Mouse (Mus musculus): ENCODE measurements around the gene Accs. TPM values are rescaled to one million over a fixed set of nuclear protein-coding genes. Genes with fewer than 3 reads are reported as not detected.

The Accs gene
- polyA plus RNA-seq (2014; fragmentation: Nextera tagmentation; extraction: Ambion mirVana): 7.4 and 7.5 TPM in 2 replicates

DNA sequence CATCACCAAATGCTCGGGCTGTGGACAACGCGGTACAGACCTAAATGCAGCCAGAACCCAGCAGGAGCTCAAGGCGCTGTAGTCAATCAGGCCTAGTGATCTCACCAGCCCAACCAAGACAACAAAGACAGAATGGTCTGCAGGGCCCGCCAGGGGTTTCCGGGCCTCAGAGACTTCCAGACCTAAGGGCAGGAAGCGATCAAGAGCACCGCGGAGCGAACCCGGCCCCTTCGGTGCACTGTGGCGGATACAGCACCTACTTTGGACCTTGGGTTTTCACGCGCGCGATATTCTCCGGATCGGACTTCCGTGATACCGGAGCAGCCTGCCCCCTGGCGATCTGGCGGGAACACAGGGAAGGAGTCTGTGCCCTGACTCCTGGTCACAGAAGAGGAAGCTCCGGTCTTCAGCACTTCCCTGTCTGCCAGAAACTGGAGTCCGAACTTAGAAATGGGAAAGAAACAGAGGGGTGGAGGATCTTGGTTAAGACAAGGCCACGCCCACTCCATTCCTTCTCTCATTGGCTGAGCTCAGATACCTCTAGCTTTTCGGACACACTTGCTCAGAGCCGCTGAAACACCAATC is at the start of gene Accs:
Gene Accs (minus strand): TSS at position 439 of the 585 bp plus-strand sequence.
- DNase-seq (ENCODE audit: low spot score) (peak; percentile 85), ATAC-seq (ENCODE audit: low FRiP score) (peak; percentile 86)
- Histone ChIP-seq H3K9ac (ENCODE audit: low read depth, low read length) (peak within 1 kb of the TSS; percentile 72), H3K27ac (ENCODE audit: low read depth, low read length) (peak within 1 kb of the TSS; percentile 49; the same call in 1 of the 2 replicates), H3K36me3 (ENCODE audit: control insufficient read depth, insufficient read depth, low read length) (no peaks in the 10 kb centered on the region; the same call in 1 of the 2 replicates), H3K4me1 (replicated peaks; ENCODE audit: control insufficient read depth, insufficient read depth, low read length) (no peaks in the 10 kb centered on the region), H3K4me3 (ENCODE audit: low read depth, low read length) (peak within 1 kb of the TSS; percentile 41), H3K4me2 (replicated peaks; ENCODE audit: low read depth, low read length) (peak within 1 kb of the TSS; percentile 50), H3K27me3 (ENCODE audit: control insufficient read depth, insufficient read depth, low read length) (no peaks in the 10 kb centered on the region), H3K9me3 (ENCODE audit: control insufficient read depth, low read length) (no peaks in the 10 kb centered on the region)
- WGBS: under 1% methylated on average over 28 of the region's 28 CpGs

DNA sequence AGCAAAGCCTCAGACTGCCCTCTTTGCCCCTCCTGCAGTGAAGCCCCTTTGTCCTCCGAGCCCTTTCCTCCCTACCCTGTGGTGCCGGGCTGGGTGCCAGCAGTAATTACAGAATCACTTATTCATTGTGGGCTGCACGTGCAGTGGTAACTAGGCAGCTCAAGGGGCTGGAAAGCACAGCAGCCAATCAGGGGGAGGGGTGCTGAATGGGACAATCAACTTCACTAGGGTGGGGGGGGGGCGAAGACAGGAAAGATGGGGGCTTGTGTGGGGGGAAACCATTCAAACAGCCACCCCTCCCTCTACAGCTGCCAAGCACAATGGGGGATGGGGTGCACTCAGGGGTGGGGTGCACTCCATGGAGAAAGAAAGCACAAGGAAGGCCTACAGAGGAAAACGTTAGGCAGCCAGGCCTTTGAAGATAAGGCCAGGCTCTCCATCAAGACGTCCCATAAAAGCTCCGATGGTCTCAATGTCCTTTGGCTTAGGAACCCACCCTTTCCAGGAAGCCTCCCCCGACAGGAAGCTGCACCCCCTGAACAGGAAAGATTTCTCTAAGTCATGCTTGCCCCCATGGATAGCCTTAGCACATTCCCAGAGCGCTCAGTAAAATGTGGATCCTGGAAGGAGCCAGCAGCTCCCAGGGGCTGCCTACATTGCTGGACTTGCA is 42.0 kb upstream of the Accs start:
- H3K9ac ChIP-seq (ENCODE audit: low read depth, low read length): no peak overlapping the region; the same call in 1 of the 2 replicates
- no peaks in the 10 kb centered on the region for H3K36me3 ChIP-seq (ENCODE audit: control insufficient read depth, insufficient read depth, low read length)
- ATAC-seq (ENCODE audit: low FRiP score) (peak; percentile 95), DNase-seq (ENCODE audit: low spot score) (peak; percentile 72)
- H3K27ac ChIP-seq (ENCODE audit: low read depth, low read length): peak overlapping the region; percentile 58
- H3K4me1 ChIP-seq (replicated peaks; ENCODE audit: control insufficient read depth, insufficient read depth, low read length): peaks cover 11% of the 10 kb centered on the region
- no peaks in the 10 kb centered on the region for H3K27me3 ChIP-seq (ENCODE audit: control insufficient read depth, insufficient read depth, low read length)
- H3K4me2 ChIP-seq (replicated peaks; ENCODE audit: low read depth, low read length): no peak overlapping the region
- H3K4me3 ChIP-seq (ENCODE audit: low read depth, low read length): no peak overlapping the region
- no peaks in the 10 kb centered on the region for H3K9me3 ChIP-seq (ENCODE audit: control insufficient read depth, low read length)
- 16% methylated on average over 8 of the region's 9 CpGs for WGBS

DNA sequence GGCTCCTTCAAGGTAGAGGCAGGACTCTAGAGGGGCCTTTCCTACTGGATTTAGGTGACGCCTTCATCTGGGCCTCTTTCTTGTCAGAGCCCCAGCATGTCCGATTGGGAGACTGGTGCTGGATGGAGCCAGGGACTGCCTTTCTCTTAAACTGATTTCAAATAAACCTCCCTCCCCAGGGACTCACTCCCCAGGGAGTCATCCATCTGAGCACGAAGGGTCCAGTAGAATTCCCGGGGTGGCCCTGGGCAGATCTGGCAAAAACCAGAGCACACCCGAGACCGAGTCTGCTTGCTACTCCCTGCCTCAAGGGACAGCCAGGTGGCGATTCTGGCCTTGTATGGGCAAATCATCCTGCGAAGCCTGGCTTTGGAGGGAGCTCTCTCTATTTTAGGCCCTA is 40.4 kb upstream of the Accs start:
- Histone ChIP-seq H3K9ac (ENCODE audit: low read depth, low read length) (no peak overlapping the region), H3K4me2 (replicated peaks; ENCODE audit: low read depth, low read length) (no peak overlapping the region), H3K27me3 (ENCODE audit: control insufficient read depth, insufficient read depth, low read length) (no peaks in the 10 kb centered on the region), H3K4me3 (ENCODE audit: low read depth, low read length) (no peak overlapping the region), H3K36me3 (ENCODE audit: control insufficient read depth, insufficient read depth, low read length) (no peaks in the 10 kb centered on the region), H3K4me1 (replicated peaks; ENCODE audit: control insufficient read depth, insufficient read depth, low read length) (peaks cover 11% of the 10 kb centered on the region), H3K9me3 (ENCODE audit: control insufficient read depth, low read length) (no peaks in the 10 kb centered on the region), H3K27ac (ENCODE audit: low read depth, low read length) (no peak overlapping the region)
- ATAC-seq (ENCODE audit: low FRiP score): no peak
- no peak for DNase-seq (ENCODE audit: low spot score)
- WGBS: 75% methylated on average over 8 of the region's 8 CpGs

DNA sequence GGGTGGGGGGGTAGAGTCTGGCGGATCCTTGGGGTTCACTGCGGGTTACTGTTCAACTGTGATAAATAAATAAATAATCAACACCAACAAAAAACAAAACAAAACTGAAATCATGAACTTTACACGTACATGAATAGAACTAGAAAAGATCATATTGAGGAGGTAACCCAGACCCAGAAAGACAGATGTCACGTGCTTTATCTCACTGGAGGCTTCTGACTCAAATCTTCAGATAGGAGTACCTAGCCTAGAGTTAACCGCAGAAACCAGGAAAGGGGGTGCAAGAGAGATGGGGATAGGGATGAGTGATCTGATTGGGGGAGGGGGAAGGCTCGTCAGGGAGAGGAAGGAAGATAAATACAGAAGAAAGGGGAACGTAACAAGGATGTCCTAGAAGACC is 39.3 kb upstream of the Accs start:
- Histone ChIP-seq H3K27ac (ENCODE audit: low read depth, low read length) (no peak overlapping the region), H3K27me3 (ENCODE audit: control insufficient read depth, insufficient read depth, low read length) (no peaks in the 10 kb centered on the region), H3K4me3 (ENCODE audit: low read depth, low read length) (no peak overlapping the region), H3K9me3 (ENCODE audit: control insufficient read depth, low read length) (no peaks in the 10 kb centered on the region), H3K4me1 (replicated peaks; ENCODE audit: control insufficient read depth, insufficient read depth, low read length) (peaks cover 11% of the 10 kb centered on the region), H3K4me2 (replicated peaks; ENCODE audit: low read depth, low read length) (no peak overlapping the region), H3K36me3 (ENCODE audit: control insufficient read depth, insufficient read depth, low read length) (no peaks in the 10 kb centered on the region), H3K9ac (ENCODE audit: low read depth, low read length) (no peak overlapping the region)
- WGBS: 87% methylated on average over 7 of the region's 7 CpGs
- DNase-seq (ENCODE audit: low spot score) (no peak), ATAC-seq (ENCODE audit: low FRiP score) (no peak)

DNA sequence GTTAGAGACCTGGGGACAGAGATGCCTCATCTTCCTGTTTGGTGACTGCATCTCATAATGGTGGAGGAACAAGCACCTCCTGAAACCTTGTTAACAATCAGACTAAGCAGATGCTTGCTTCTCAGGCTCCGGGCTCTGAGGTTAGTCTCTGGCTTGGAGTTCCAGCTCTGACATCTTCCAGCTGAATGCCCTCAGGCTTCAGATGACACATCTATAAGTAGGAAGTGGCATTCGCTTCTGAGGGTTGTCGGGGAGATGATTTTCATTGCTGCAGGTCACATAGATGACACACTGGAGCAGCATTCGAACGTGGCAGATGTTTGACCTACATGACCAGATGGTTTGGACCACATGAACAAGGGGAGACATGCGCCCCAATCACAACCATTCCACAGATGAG is 38.6 kb upstream of the Accs start:
- H3K27ac ChIP-seq (ENCODE audit: low read depth, low read length): no peak overlapping the region
- no peak overlapping the region for H3K9ac ChIP-seq (ENCODE audit: low read depth, low read length)
- ATAC-seq (ENCODE audit: low FRiP score) (no peak), DNase-seq (ENCODE audit: low spot score) (no peak)
- no peaks in the 10 kb centered on the region for H3K27me3 ChIP-seq (ENCODE audit: control insufficient read depth, insufficient read depth, low read length)
- H3K4me2 ChIP-seq (replicated peaks; ENCODE audit: low read depth, low read length): no peak overlapping the region
- 88% methylated on average over 6 of the region's 6 CpGs for whole genome bisulfite sequencing
- no peaks in the 10 kb centered on the region for H3K9me3 ChIP-seq (ENCODE audit: control insufficient read depth, low read length)
- no peak overlapping the region for H3K4me3 ChIP-seq (ENCODE audit: low read depth, low read length)
- no peaks in the 10 kb centered on the region for H3K36me3 ChIP-seq (ENCODE audit: control insufficient read depth, insufficient read depth, low read length)
- peaks cover 11% of the 10 kb centered on the region for H3K4me1 ChIP-seq (replicated peaks; ENCODE audit: control insufficient read depth, insufficient read depth, low read length)

DNA sequence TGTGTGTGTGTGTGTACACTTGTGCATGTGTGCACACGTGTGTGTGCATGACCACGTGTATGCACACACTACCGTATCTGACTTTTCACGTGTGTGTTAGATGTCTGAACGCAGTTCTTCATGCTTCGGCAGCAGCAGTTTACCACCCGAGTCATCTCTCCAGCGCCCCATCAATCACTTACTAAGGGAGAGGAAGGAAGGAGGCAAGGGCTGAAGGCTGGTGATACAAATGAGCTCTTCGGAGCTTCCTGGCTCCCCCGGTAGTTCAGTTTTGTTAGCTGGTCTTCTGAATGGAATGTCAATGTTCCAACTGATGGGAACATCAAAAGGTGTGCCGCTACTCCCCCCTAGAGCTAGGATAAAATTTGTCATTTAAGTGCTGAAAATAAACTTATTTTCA is 37.5 kb upstream of the Accs start:
- 83% methylated on average over 11 of the region's 11 CpGs for WGBS
- H3K4me2 ChIP-seq (replicated peaks; ENCODE audit: low read depth, low read length): no peak overlapping the region
- no peaks in the 10 kb centered on the region for H3K9me3 ChIP-seq (ENCODE audit: control insufficient read depth, low read length)
- DNase-seq (ENCODE audit: low spot score) (no peak), ATAC-seq (ENCODE audit: low FRiP score) (no peak)
- H3K27ac ChIP-seq (ENCODE audit: low read depth, low read length): no peak overlapping the region
- H3K27me3 ChIP-seq (ENCODE audit: control insufficient read depth, insufficient read depth, low read length): no peaks in the 10 kb centered on the region
- no peak overlapping the region for H3K9ac ChIP-seq (ENCODE audit: low read depth, low read length)
- H3K4me1 ChIP-seq (replicated peaks; ENCODE audit: control insufficient read depth, insufficient read depth, low read length): peaks cover 11% of the 10 kb centered on the region
- no peaks in the 10 kb centered on the region for H3K36me3 ChIP-seq (ENCODE audit: control insufficient read depth, insufficient read depth, low read length)
- H3K4me3 ChIP-seq (ENCODE audit: low read depth, low read length): no peak overlapping the region

DNA sequence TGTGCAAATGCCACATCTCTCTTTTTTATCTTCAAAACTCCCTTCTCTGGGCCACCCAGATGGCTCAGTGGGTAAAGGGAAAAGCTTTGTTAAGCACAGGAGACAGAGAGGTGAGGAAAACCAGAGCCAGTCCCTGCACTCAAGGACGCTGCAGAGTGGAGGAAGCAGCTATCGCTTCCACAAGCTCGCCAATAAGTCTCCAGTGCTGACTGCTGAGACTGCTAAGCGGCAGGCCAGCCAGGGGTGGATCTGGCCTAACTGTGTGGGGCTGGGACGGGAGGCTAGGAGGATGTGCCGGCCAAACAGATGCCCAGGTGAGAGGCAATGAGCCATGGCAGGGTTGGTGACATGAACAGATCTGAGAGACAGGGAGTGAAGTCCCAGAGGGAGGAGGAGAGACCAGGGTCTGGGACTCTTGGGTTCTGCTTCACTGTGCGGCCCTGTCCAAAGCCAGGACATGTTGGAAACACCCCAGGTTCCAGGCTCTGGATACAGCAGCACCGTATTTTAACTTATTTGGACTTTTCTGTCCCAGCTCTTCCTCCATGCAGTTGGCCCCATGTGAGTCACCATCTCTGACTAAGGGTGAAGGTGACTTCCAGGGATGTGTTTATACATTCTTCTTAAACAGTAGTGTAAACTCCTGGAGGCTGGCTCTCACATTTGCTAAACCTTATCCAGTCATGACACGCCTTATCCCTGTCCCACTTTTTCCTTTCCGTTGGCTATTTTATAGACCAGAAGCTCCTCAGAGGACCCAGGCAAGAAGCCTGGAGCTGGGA is 36.5 kb upstream of the Accs start:
- peaks cover 6% of the 10 kb centered on the region; the same call in 1 of the 2 replicates for H3K4me1 ChIP-seq (replicated peaks; ENCODE audit: control insufficient read depth, insufficient read depth, low read length)
- ATAC-seq (ENCODE audit: low FRiP score) (no peak), DNase-seq (ENCODE audit: low spot score) (no peak)
- no peak overlapping the region for H3K9ac ChIP-seq (ENCODE audit: low read depth, low read length)
- 73% methylated on average over 10 of the region's 10 CpGs for WGBS
- no peak overlapping the region for H3K4me3 ChIP-seq (ENCODE audit: low read depth, low read length)
- no peak overlapping the region for H3K27ac ChIP-seq (ENCODE audit: low read depth, low read length)
- no peaks in the 10 kb centered on the region for H3K9me3 ChIP-seq (ENCODE audit: control insufficient read depth, low read length)
- no peak overlapping the region for H3K4me2 ChIP-seq (replicated peaks; ENCODE audit: low read depth, low read length)
- no peaks in the 10 kb centered on the region for H3K27me3 ChIP-seq (ENCODE audit: control insufficient read depth, insufficient read depth, low read length)
- no peaks in the 10 kb centered on the region for H3K36me3 ChIP-seq (ENCODE audit: control insufficient read depth, insufficient read depth, low read length)

DNA sequence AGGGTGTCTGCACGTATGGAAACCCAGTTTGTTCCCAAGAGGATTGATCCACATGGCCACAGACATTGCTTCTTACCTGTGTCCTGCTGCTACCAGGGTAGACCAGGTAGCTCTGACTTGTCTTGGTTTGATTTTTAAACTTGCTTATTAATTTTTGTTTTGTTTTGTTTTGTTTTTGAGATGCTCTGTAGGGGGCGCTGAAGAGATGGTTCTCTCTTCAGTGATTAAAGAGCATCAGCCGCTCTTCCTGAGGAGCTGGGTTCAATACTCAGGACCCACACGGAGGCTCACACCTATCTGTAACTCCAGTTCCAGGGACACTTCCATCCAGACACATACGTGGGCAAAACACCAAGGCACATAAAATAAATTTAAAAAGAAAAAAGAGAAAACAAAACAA is 33.3 kb upstream of the Accs start:
- DNase-seq (ENCODE audit: low spot score): no peak
- Histone ChIP-seq H3K4me3 (ENCODE audit: low read depth, low read length) (no peak overlapping the region), H3K4me2 (replicated peaks; ENCODE audit: low read depth, low read length) (no peak overlapping the region), H3K27me3 (ENCODE audit: control insufficient read depth, insufficient read depth, low read length) (no peaks in the 10 kb centered on the region), H3K27ac (ENCODE audit: low read depth, low read length) (no peak overlapping the region), H3K4me1 (replicated peaks; ENCODE audit: control insufficient read depth, insufficient read depth, low read length) (no peaks in the 10 kb centered on the region), H3K9me3 (ENCODE audit: control insufficient read depth, low read length) (no peaks in the 10 kb centered on the region), H3K9ac (ENCODE audit: low read depth, low read length) (no peak overlapping the region), H3K36me3 (ENCODE audit: control insufficient read depth, insufficient read depth, low read length) (no peaks in the 10 kb centered on the region)
- ATAC-seq (ENCODE audit: low FRiP score): no peak
- WGBS: 55% methylated on average over 5 of the region's 5 CpGs

All from hindbrain, embryonic 11.5 days (tissue).